Mouse (Mus musculus) cerebellum, adult 2 months (tissue): ENCODE measurements around the gene Cacnb4.

Source experiments
- CTCF ChIP-seq: fragments of 200-500 bp; IDR thresholded peaks from 2 replicates; pipeline ENCODE4 v1.5.1; 2011; ENCODE audit warnings: low read depth, mild to moderate bottlenecking, control low read depth, low read length, moderate library complexity, borderline replicate concordance; ENCODE audit not compliant: insufficient read depth
- POLR2A ChIP-seq: fragments of 200-500 bp; IDR thresholded peaks from 2 replicates; pipeline ENCODE4 v1.6.1; 2011; ENCODE audit warnings: low read length, control low read depth, borderline replicate concordance; ENCODE audit not compliant: insufficient read depth

DNA sequence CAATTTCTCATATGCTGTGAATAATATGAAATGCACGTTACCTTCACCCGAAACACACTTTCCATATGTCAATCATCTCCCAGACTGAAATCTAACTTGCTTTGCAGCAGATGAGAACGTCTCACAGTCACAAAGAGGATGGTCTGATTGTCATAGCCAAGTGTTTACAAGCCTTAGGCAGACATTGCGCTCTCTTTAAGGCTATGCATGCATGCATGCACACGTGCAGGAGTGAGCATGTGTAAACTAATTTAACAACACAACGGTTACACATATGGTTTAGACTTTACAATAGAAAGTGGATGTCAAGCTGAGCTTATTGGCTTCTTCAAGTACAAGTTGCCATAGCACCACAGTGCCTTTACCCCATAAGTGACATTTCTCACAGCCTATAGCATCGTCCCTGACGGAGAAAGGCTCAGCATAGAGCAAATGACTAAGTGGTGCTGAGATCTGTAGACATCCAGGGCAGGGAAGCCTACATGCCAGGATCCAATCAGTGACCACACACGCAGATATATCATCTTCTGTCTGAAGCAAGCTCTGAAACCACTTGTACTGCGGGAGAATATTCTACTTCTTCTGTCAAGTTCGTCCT lies 181.4 kb downstream of the Cacnb4 start:
- TF ChIP-seq CTCF (no peak), POLR2A (no peak)
